Mouse (Mus musculus) ovary, adult 18-20 months (tissue): ENCODE measurements at regions not wholly inside any gene's neighbourhood (a gene's known extent, or its start where the extent isn't known, plus 50 kb on each side); places are given as distances from the start of the nearest gene placed in this dataset.

Experiments
- DNase-seq: peaks from one replicate; pipeline ENCODE4 v3.0.0; 2022; ENCODE audit warnings: low spot score, mixed read lengths

GRCm38 (mm10) chr5:74943737-74944403 lies 100.7 kb downstream of the Chic2 start:
- DNase-seq: peak; percentile 85

GRCm38 (mm10) chr5:74941426-74941825 lies 103.1 kb downstream of the Chic2 start:
- no peak for DNase-seq

- no peak for DNase-seq
Measured at GRCm38 (mm10) chr5:74937416-74937940, 107.1 kb downstream of the Chic2 start.

- no peak for DNase-seq
Measured at GRCm38 (mm10) chr5:74936087-74936486, 108.5 kb downstream of the Chic2 start.

- no peak for DNase-seq
Measured at GRCm38 (mm10) chr5:74935676-74936075, 108.9 kb downstream of the Chic2 start.

GRCm38 (mm10) chr5:74933276-74933675 lies 111.3 kb downstream of the Chic2 start:
- no peak for DNase-seq

- DNase-seq: no peak
Measured at GRCm38 (mm10) chr5:74932206-74932605, 112.4 kb downstream of the Chic2 start.

- DNase-seq: no peak
Measured at GRCm38 (mm10) chr5:74931765-74932164, 112.8 kb downstream of the Chic2 start.

GRCm38 (mm10) chr5:74927543-74927942 lies 117.0 kb downstream of the Chic2 start:
- DNase-seq: no peak

- DNase-seq: no peak
Measured at GRCm38 (mm10) chr5:74925769-74926168, 118.8 kb downstream of the Chic2 start.

- DNase-seq: no peak
Measured at GRCm38 (mm10) chr5:74924031-74924533, 120.5 kb downstream of the Chic2 start.

GRCm38 (mm10) chr5:74923337-74923736 lies 121.2 kb downstream of the Chic2 start:
- no peak for DNase-seq

GRCm38 (mm10) chr5:74922881-74923280 lies 121.7 kb downstream of the Chic2 start:
- no peak for DNase-seq

GRCm38 (mm10) chr5:74920939-74921338 lies 123.6 kb downstream of the Chic2 start:
- no peak for DNase-seq

- DNase-seq: peak; percentile 19
Measured at GRCm38 (mm10) chr5:74920490-74920889, 124.1 kb downstream of the Chic2 start.

GRCm38 (mm10) chr5:74905504-74906061 lies 139.0 kb downstream of the Chic2 start:
- no peak for DNase-seq

- DNase-seq: no peak
Measured at GRCm38 (mm10) chr5:74904927-74905503, 139.6 kb downstream of the Chic2 start.

GRCm38 (mm10) chr5:74904327-74904726 lies 140.2 kb downstream of the Chic2 start:
- DNase-seq: no peak

- no peak for DNase-seq
Measured at GRCm38 (mm10) chr5:74903711-74904110, 140.9 kb downstream of the Chic2 start.

- no peak for DNase-seq
Measured at GRCm38 (mm10) chr5:74897133-74897532, 147.4 kb downstream of the Chic2 start.

GRCm38 (mm10) chr5:74893276-74893675 lies 151.3 kb downstream of the Chic2 start:
- DNase-seq: no peak

- no peak for DNase-seq
Measured at GRCm38 (mm10) chr5:74891541-74891940, 153.0 kb downstream of the Chic2 start.

- DNase-seq: no peak
Measured at GRCm38 (mm10) chr5:74888934-74889333, 155.6 kb downstream of the Chic2 start.
